15 mouse cellular contexts compared by ENCODE assay signal in genomic region chr16:18173231-18173630, GRCm38 (mm10). TPM values are rescaled to one million over a fixed set of nuclear protein-coding genes. Genes with fewer than 3 reads are reported as not detected.
DNase-seq lines count a peak whose midpoint lies in the region; ATAC-seq and TF ChIP-seq lines count a peak whose summit lies in the region.
"Had no signal": no experiment of that assay in that cellular context is flagged by ENCODE, and none has a peak within 500 bp of the region (broad histone marks: within the 10 kb centered on the region; RNA-seq: fewer than 3 reads in every experiment).

No protein-coding gene starts in this region.

- 81% methylated on average over 9 of the region's 9 CpGs for WGBS in hindbrain, embryonic 12.5 days
- WGBS in hindbrain, embryonic 11.5 days = 86% methylated on average over 9 of the region's 9 CpGs
- WGBS in embryonic facial prominence, embryonic 15.5 days = 70% methylated on average over 9 of the region's 9 CpGs
- WGBS in hindbrain, postnatal 0 days = 72% methylated on average over 9 of the region's 9 CpGs
- 76% methylated on average over 9 of the region's 9 CpGs for WGBS in midbrain, embryonic 15.5 days

- no peak for ATAC-seq in hindbrain, embryonic 12.5 days (ENCODE audit: low FRiP score)
- ATAC-seq in hindbrain, embryonic 11.5 days (ENCODE audit: low FRiP score) = no peak
- ATAC-seq in embryonic facial prominence, embryonic 15.5 days (ENCODE audit: insufficient number of reproducible peaks, low FRiP score, low TSS enrichment, low read depth) = 0 out of 2 replicates have a peak, but pooled peaks have one; percentile 27
- ATAC-seq in hindbrain, postnatal 0 days = no peak
- ATAC-seq in midbrain, embryonic 15.5 days (replicated peaks) = 0 out of 2 replicates have a peak, but pooled peaks have one; percentile 48
- ATAC-seq in granulocyte monocyte progenitor cell, adult 5-6 weeks (replicated peaks; ENCODE audit: poor library complexity, severe bottlenecking) = no peak
- ATAC-seq: intestine, postnatal 0 days had no signal

- H3K9me3 ChIP-seq in hindbrain, embryonic 12.5 days (replicated peaks) = no peaks in the 10 kb centered on the region
- no peaks in the 10 kb centered on the region for H3K9me3 ChIP-seq in hindbrain, embryonic 11.5 days (ENCODE audit: control insufficient read depth, low read length)
- H3K9me3 ChIP-seq in embryonic facial prominence, embryonic 15.5 days (replicated peaks) = no peaks in the 10 kb centered on the region
- H3K9me3 ChIP-seq in hindbrain, postnatal 0 days (ENCODE audit: low read length) = no peaks in the 10 kb centered on the region
- no peaks in the 10 kb centered on the region for H3K9me3 ChIP-seq in midbrain, embryonic 15.5 days
- H3K9me3 ChIP-seq: embryonic facial prominence, embryonic 12.5 days had no signal

- no peak for TF ChIP-seq CTCF in hindbrain, postnatal 0 days (IDR thresholded peaks at IDR 0.05; ENCODE audit: low read depth)

- no peak overlapping the region for H3K4me3 ChIP-seq in hindbrain, embryonic 12.5 days
- H3K4me3 ChIP-seq in hindbrain, embryonic 11.5 days (ENCODE audit: low read depth, low read length) = no peak overlapping the region
- no peak overlapping the region for H3K4me3 ChIP-seq in embryonic facial prominence, embryonic 15.5 days (replicated peaks)
- no peak overlapping the region for H3K4me3 ChIP-seq in hindbrain, postnatal 0 days (ENCODE audit: low read length)
- H3K4me3 ChIP-seq in midbrain, embryonic 15.5 days = no peak overlapping the region
- H3K4me3 ChIP-seq: embryonic facial prominence, embryonic 12.5 days had no signal

- H3K27me3 ChIP-seq in hindbrain, embryonic 12.5 days = no peaks in the 10 kb centered on the region; the same call in 1 of the 2 replicates
- no peaks in the 10 kb centered on the region; the same call in 1 of the 2 replicates for H3K27me3 ChIP-seq in hindbrain, embryonic 11.5 days (ENCODE audit: control insufficient read depth, insufficient read depth, low read length)
- no peaks in the 10 kb centered on the region for H3K27me3 ChIP-seq in embryonic facial prominence, embryonic 15.5 days
- H3K27me3 ChIP-seq in hindbrain, postnatal 0 days (ENCODE audit: insufficient read depth, low read length) = no peaks in the 10 kb centered on the region
- H3K27me3 ChIP-seq in midbrain, embryonic 15.5 days (replicated peaks) = no peaks in the 10 kb centered on the region
- H3K27me3 ChIP-seq: embryonic facial prominence, embryonic 12.5 days had no signal

- H3K4me1 ChIP-seq in hindbrain, embryonic 12.5 days = peaks cover 11% of the 10 kb centered on the region; the same call in 1 of the 2 replicates
- no peaks in the 10 kb centered on the region for H3K4me1 ChIP-seq in hindbrain, embryonic 11.5 days (replicated peaks; ENCODE audit: control insufficient read depth, insufficient read depth, low read length)
- H3K4me1 ChIP-seq in embryonic facial prominence, embryonic 15.5 days = peaks cover 29% of the 10 kb centered on the region
- 0 out of 2 replicates have a peak, but pooled peaks cover 4% of the 10 kb centered on the region for H3K4me1 ChIP-seq in hindbrain, postnatal 0 days (ENCODE audit: insufficient read depth, low read length)
- H3K4me1 ChIP-seq in midbrain, embryonic 15.5 days = peaks cover 13% of the 10 kb centered on the region

- H3K27ac ChIP-seq in hindbrain, embryonic 12.5 days = no peak overlapping the region
- no peak overlapping the region for H3K27ac ChIP-seq in hindbrain, embryonic 11.5 days (ENCODE audit: low read depth, low read length)
- H3K27ac ChIP-seq in embryonic facial prominence, embryonic 15.5 days (replicated peaks) = no peak overlapping the region
- no peak overlapping the region for H3K27ac ChIP-seq in hindbrain, postnatal 0 days
- H3K27ac ChIP-seq in midbrain, embryonic 15.5 days = no peak overlapping the region
- H3K27ac ChIP-seq: embryonic facial prominence, embryonic 12.5 days had no signal

- H3K4me2 ChIP-seq in hindbrain, embryonic 12.5 days (replicated peaks) = no peak overlapping the region
- no peak overlapping the region for H3K4me2 ChIP-seq in hindbrain, embryonic 11.5 days (replicated peaks; ENCODE audit: low read depth, low read length)
- no peak overlapping the region for H3K4me2 ChIP-seq in embryonic facial prominence, embryonic 15.5 days (replicated peaks)
- H3K4me2 ChIP-seq in hindbrain, postnatal 0 days (ENCODE audit: low read depth, low read length) = no peak overlapping the region
- H3K4me2 ChIP-seq in midbrain, embryonic 15.5 days = no peak overlapping the region
- H3K4me2 ChIP-seq: embryonic facial prominence, embryonic 12.5 days had no signal

- no peaks in the 10 kb centered on the region for H3K36me3 ChIP-seq in hindbrain, embryonic 12.5 days
- H3K36me3 ChIP-seq in hindbrain, embryonic 11.5 days (ENCODE audit: control insufficient read depth, insufficient read depth, low read length) = no peaks in the 10 kb centered on the region
- H3K36me3 ChIP-seq in embryonic facial prominence, embryonic 15.5 days = no peaks in the 10 kb centered on the region
- H3K36me3 ChIP-seq in hindbrain, postnatal 0 days (ENCODE audit: insufficient read depth, low read length) = no peaks in the 10 kb centered on the region
- H3K36me3 ChIP-seq in midbrain, embryonic 15.5 days (replicated peaks) = no peaks in the 10 kb centered on the region
- H3K36me3 ChIP-seq: embryonic facial prominence, embryonic 12.5 days had no signal

- H3K9ac ChIP-seq in hindbrain, embryonic 12.5 days = 0 out of 2 replicates have a peak overlapping the region, but pooled peaks have one; percentile 29
- H3K9ac ChIP-seq in hindbrain, embryonic 11.5 days (ENCODE audit: low read depth, low read length) = no peak overlapping the region
- H3K9ac ChIP-seq in embryonic facial prominence, embryonic 15.5 days = no peak overlapping the region
- H3K9ac ChIP-seq in hindbrain, postnatal 0 days (replicated peaks; ENCODE audit: low read length) = 0 out of 2 replicates have a peak overlapping the region, but pooled peaks have one; percentile 19
- no peak overlapping the region for H3K9ac ChIP-seq in midbrain, embryonic 15.5 days
- H3K9ac ChIP-seq: embryonic facial prominence, embryonic 12.5 days had no signal

- DNase-seq in hindbrain, embryonic 11.5 days (ENCODE audit: low spot score) = no peak
- no peak for DNase-seq in hindbrain, postnatal 0 days (ENCODE audit: low spot score)
- DNase-seq in lung, adult 18-20 months = no peak
- DNase-seq in retina, embryonic 14.5 days (ENCODE audit: low spot score) = no peak

RNA-seq across cellular contexts. Expression of gene Ccdc188, which starts 44.4 kb away (rescaled TPM):
- not detected in 2 replicates for polyA plus RNA-seq in hindbrain, embryonic 12.5 days (2016; fragmentation: Nextera tagmentation; extraction: Ambion mirVana)
- not detected in 2 replicates for polyA plus RNA-seq in hindbrain, embryonic 11.5 days (2014; fragmentation: Nextera tagmentation; extraction: Ambion mirVana)
- not detected in 2 replicates for polyA plus RNA-seq in embryonic facial prominence, embryonic 15.5 days (2015; fragmentation: Nextera tagmentation; extraction: Ambion mirVana)
- not detected in 2 replicates for total RNA-seq in hindbrain, postnatal 0 days (2014; rRNA removed)
- not detected in 2 replicates for polyA plus RNA-seq in hindbrain, postnatal 0 days (2015; fragmentation: Nextera tagmentation; extraction: Ambion mirVana)
- polyA plus RNA-seq in midbrain, embryonic 15.5 days (2015; fragmentation: Nextera tagmentation; extraction: Ambion mirVana) = 0.14 TPM in 1 of 2 replicates, not detected in the other
- total RNA-seq in granulocyte monocyte progenitor cell, adult 5-6 weeks (2014; fragmentation: Nextera tagmentation) = not detected in 2 replicates
- not detected in 2 replicates for total RNA-seq in granulocyte monocyte progenitor cell, adult 5-6 weeks (2017)
- total RNA-seq: gastrocnemius, postnatal 36 days; layer of hippocampus, postnatal 25 days; neutrophil, adult 5-6 weeks had no signal
- polyA plus RNA-seq: embryonic facial prominence, embryonic 12.5 days; heart, postnatal 0 days; intestine, postnatal 0 days; liver, embryonic 16.5 days had no signal

RNA-seq across cellular contexts. Expression of gene Rtn4r, which starts 45.8 kb away (rescaled TPM):
- 7.8 and 8.0 TPM in 2 replicates for polyA plus RNA-seq in hindbrain, embryonic 12.5 days (2016; fragmentation: Nextera tagmentation; extraction: Ambion mirVana)
- 3.3 and 3.4 TPM in 2 replicates for polyA plus RNA-seq in hindbrain, embryonic 11.5 days (2014; fragmentation: Nextera tagmentation; extraction: Ambion mirVana)
- 7.4 and 7.9 TPM in 2 replicates for polyA plus RNA-seq in embryonic facial prominence, embryonic 15.5 days (2015; fragmentation: Nextera tagmentation; extraction: Ambion mirVana)
- total RNA-seq in hindbrain, postnatal 0 days (2014; rRNA removed) = 38.2 and 55.7 TPM in 2 replicates
- 20.4 and 23.1 TPM in 2 replicates for polyA plus RNA-seq in hindbrain, postnatal 0 days (2015; fragmentation: Nextera tagmentation; extraction: Ambion mirVana)
- 25.0 and 27.2 TPM in 2 replicates for polyA plus RNA-seq in midbrain, embryonic 15.5 days (2015; fragmentation: Nextera tagmentation; extraction: Ambion mirVana)
- total RNA-seq in granulocyte monocyte progenitor cell, adult 5-6 weeks (2014; fragmentation: Nextera tagmentation) = 4.5 and 14.7 TPM in 2 replicates
- total RNA-seq in granulocyte monocyte progenitor cell, adult 5-6 weeks (2017) = 2.7 and 2.9 TPM in 2 replicates
- total RNA-seq: neutrophil, adult 5-6 weeks had no signal

Comparison
In these comparisons a context has a peak if more than half of its experiments do, and no peak if none do; other contexts are left out.
1. H3K9ac ChIP-seq: peak in hindbrain, embryonic 12.5 days (single experiment) and hindbrain, postnatal 0 days (single experiment); none in hindbrain, embryonic 11.5 days (single experiment), embryonic facial prominence, embryonic 15.5 days (single experiment) and midbrain, embryonic 15.5 days (single experiment).
2. ATAC-seq: peak in embryonic facial prominence, embryonic 15.5 days (single experiment) and midbrain, embryonic 15.5 days (single experiment); none in hindbrain, embryonic 12.5 days (single experiment), hindbrain, embryonic 11.5 days (single experiment), hindbrain, postnatal 0 days (single experiment) and granulocyte monocyte progenitor cell, adult 5-6 weeks (single experiment).